Mouse (Mus musculus): ENCODE data around the gene Gm45716.
A peak's percentile ranks its signal among the peaks of the same experiment; 100 is the strongest.
"Not testable (repeated sequence)": the region's sequence is repeated elsewhere in the genome, so short reads cannot be mapped to it uniquely, and the experiment has no call there.

The Gm45716 gene

DNA sequence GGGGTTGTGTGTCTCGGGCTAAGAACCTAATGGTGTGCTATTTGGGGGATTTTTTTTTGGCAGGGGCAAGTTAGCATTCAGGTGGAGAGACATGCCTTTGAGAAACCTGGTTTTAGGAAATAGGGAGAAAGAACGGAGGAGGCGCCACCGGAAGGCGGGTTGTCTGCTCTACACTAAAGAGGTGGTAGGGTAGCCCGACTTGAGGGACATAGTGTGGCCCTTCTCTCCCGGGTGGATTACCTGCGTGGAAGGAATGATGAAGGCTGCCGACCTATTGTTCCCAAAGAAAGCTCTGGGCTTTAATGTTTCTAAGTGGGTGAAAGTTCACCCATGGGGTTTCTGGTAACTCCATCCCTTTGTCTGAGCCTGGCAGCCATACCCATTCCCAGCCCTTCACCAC, 62.7 kb downstream of the Gm45716 start:
- DNase-seq (ENCODE audit: low spot score), result no peak

DNA sequence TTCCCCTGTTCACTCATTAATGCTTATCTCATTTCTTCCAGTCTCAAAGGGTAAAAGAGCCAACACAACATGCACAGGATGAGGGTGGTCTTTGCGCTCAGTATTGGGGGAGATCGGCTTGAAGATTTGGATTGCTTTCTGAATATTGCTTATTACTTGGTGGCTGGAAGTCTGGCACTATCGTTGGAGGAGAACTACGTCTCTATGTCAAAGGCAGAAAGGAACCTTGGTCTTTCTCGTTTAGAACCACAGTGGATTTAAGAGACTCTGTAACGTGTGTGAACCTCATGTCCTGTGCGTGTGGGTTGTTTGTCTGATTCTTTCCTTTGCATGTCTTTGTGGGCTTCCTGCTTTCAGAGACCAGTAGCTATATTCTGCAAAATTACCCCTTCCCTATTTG, 63.2 kb downstream of the Gm45716 start:
- no peak for DNase-seq (ENCODE audit: low spot score)

DNA sequence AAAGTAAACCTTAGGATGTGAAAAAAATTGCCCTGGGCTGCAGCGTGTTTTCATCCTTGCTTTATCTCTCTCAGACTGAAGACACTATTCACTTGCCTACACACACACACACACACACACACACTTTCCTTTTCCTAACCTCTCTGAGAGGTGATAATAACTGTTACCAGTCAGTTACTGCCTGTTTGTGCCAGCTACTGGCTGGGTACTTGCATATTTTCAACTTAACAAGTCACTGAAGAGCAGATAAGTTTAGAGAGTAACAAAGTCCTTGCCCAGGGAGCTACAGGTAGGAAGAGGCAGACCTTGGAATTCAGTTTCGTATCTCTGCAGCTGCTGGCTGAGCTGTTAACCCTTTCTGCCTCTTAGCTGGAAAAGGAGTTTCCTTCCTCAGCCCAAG, 64.4 kb downstream of the Gm45716 start:
- DNase-seq (ENCODE audit: low spot score), result no peak

DNA sequence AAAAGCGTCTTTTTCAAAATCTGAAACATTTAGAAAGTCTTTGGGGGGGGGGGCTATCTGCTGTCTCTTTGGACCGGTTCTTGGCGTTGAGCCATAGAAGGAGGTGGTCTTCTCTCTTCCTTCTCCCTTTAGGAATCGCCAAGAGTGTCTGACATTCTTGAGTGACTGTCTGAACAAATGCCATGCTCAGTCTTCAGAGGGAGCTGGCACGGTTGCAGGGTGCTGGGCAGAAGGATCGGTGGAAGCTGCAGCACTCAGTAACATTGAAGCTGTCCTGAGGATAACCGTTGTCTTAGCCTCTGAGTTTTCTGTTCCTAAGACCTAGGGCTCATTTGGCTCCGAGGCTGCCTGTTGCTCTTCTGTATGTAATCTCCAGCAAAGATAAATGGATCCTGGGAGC, 64.9 kb downstream of the Gm45716 start:
- DNase-seq (ENCODE audit: low spot score), result no peak

DNA sequence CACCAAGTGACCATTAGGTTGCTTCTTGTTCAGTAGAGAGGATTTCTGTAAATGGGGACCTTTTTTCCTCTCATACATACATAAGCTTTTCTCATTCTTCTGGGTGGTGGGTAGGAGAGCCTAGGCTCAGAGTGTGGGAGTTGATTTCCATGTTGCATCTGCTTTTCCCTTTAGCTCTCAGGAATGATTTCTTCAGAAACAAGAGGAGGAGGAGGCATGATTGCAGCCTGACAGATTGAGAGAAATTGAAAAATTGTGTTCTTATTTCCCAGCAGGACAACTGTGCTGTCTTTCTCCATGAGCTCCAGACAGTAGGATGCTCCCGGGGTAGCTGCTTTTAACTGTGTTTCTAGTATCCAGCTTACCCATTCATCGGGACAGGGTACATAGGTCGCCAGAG, 67.1 kb downstream of the Gm45716 start:
- DNase-seq (ENCODE audit: low spot score), result no peak

DNA sequence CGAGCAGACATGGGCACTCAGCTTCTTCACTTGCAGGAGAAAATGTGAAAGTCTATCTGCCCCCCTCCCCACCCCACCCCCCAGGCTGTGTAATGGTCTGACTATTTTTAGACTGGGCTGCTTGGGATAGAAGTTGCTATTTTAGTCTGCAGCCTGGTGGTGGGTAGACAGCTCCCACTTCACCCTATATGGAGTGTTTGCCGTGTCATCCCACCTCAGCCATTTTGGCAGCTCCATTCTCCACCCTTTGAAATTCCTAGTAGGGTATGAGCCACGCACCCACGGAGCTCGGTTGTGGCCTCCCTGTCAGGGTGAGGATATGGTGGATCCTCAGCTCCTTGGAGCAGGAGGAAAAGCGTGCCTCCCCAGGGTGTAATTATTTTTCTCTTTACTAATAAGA, 68.2 kb downstream of the Gm45716 start:
- no peak for DNase-seq (ENCODE audit: low spot score)

DNA sequence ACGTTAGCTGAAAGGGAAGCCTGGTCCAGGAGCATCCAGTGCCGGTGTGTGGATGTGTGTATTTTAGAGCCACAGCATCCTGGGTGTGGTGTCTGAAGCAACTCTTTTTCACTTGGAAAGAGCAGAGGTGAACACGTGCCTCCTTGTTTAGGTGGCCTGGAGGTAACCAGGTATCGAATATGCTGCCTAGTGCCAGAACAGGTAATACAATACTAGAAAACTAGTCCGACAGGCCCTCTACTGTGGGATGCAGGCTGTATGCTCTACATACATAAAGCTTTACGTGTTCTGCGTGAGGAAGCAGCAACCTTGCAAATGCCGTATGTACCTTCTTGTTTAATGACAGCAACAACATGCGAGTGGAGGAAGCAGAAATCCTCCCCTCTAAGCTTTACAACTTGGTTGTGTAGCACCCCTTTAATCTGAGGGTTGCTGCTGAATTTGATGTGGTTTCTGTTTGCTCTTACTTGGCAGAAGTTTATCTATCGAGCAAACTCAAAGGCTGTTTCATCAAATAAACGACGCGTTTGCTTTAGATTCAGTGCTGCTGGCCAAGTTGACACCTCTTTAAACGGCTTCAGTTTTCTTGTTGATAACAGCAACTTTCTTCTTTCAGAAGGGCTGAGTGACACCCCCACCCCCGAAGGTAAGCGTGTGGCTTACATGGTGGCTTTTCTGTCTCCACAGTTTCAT, 69.5 kb downstream of the Gm45716 start:
- DNase-seq (ENCODE audit: low spot score), result no peak

DNA sequence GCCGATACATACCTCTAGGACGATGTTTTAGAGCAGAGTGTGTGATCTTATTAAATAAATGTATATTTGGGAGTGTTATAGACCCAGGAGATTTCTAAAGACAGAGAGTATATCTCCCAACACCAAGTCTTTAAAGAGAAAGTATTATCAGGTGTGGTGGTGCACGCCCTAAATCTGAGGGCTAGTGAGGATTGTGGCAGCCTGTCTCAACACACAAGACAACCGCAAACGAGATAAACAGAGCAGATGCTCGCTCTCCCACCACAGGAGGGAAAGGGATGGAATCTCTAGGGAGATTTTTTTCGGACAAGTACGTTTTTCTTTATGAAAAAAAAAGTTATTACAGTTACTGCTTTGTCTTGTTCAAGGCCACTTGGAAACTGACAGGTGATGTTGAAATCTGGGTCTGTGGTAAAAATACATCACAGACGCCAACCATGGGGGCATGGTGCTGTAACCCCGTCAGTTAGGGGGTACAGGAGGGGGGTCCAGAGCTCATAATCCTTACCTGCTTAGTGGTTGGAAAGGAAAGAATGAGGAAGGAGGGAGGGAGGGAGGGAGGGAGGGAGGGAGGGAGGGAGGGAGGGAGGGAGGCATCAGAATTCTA, 70.9 kb downstream of the Gm45716 start:
- no peak for DNase-seq (ENCODE audit: low spot score)

DNA sequence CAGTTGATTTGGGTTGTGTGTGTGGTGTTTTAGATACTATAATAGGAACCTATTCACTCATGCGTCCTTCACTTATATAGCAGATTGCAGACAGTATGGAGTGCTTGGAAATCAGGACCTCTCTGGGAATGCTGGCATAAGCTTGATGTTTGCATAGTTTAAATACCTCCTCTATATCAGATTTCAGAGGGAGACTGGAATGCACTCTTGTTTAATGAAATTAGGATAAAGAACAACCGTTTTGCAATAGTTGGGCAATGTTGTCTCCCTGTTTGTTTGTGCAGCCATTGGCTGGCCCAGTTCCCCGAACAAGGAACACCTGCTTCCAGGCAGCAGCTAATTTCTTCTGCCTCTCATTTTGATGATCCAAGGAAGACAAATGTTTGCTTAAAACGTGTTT, 71.6 kb downstream of the Gm45716 start:
- peak; percentile 84 for DNase-seq (ENCODE audit: low spot score)

DNA sequence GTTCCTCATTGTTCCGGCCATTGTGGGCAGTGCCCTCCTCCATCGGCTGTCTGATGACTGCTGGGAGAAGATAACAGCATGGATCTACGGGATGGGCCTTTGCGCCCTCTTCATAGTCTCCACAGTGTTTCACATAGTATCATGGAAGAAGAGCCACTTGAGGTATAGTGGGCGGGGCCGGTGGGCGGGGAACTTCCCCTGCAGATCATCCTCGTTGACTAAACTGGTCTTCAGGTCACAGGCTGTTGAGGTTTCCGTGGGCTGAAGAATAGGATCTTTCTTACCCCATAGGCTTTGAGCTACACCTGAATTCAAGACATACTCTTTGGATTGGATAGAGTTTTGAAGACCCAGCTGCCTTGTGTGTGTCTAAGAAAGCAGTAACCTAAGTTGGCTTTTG, 72.3 kb downstream of the Gm45716 start:
- no peak for DNase-seq (ENCODE audit: low spot score)

DNA sequence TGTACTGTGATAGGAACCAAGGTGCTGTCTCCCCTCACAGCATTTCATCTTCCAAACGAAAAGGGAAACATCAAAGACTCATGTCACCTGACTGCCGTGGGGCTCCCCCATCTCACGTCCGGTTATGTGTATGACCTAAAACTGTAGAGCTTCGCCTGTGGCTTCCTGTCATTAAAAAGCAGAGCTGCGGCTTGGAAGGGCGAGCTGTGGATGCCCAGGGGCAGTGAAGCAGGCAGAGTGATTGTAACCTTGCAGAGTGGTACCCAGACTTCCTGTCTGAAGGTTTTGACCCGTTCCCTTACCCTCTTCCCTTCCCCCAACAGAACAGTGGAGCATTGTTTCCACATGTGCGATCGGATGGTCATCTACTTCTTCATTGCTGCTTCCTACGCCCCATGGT, 76.7 kb downstream of the Gm45716 start:
- DNase-seq (ENCODE audit: low spot score), result no peak

DNA sequence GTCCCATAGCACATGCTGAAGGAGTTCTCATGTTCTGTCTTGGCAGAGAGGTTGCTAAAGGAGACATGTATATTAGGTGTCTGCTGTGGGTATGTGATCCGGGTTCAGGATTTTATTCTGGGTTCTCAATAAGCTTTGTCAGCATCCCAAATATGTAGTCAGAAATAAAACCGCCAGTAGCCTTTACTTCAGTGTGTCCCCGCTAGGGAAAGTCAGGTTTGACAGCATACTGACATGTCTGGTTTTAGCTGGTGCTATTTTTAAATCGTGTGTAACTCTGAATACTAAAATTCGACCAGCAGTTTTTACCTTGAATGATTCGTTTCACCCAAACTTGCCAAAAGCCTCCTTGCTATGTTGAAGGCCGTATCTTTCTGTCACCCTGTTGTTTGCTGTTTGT, 78.1 kb downstream of the Gm45716 start:
- DNase-seq (ENCODE audit: low spot score), result no peak

DNA sequence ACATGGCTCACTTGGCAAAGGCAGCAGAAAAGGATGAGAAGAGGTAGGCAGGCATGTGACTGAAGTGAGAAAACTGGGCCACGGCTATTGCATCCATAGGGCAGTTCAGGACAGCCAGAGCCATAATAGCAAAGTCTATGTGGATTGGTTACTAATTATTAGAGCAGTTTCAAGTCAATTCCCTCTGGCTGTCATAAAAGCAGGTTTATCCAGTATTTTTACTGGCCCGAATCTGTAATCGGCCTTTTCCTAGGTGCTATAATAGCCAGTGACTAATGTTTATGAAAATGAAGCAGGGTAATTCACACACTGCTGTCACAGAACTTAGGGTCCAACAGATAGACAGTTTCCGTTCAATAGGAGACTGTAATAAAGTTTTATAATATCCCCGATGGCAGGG, 81.5 kb downstream of the Gm45716 start:
- DNase-seq (ENCODE audit: low spot score), result no peak

DNA sequence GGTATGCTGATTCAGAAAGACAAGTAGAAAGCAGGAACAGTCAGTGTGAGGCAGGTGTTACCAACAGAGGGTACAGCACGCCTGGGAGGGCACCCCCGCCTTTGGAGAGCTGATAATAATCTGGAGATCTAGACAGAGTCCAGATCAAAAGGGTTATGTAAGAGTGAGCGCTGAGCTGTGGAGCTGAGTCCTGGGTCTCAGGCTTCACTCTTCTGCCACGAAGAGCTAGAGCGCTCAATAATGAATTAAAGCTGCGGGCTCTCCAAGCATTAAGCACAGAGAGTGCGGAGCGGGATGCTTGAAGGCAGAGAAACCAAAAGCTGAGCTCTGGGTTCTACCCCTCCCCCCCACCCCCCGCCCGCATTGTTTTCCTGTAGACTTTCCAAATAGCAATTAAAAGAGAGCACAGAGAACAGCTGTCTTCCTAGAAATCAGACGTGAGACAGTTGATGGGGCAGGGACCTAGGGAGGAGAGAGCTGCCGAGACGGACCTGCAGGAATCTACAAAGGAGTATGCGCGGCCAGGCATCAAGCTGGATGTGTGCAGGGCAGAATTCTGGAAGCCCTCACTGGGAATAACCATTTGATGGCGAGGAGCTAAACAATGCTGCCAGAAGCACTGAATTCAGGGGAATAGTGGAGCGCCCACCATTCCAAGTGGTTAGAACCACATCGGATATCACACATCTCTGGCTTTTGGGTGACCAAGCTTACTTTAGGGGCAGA, 82.1 kb downstream of the Gm45716 start:
- DNase-seq (ENCODE audit: low spot score), result no peak

DNA sequence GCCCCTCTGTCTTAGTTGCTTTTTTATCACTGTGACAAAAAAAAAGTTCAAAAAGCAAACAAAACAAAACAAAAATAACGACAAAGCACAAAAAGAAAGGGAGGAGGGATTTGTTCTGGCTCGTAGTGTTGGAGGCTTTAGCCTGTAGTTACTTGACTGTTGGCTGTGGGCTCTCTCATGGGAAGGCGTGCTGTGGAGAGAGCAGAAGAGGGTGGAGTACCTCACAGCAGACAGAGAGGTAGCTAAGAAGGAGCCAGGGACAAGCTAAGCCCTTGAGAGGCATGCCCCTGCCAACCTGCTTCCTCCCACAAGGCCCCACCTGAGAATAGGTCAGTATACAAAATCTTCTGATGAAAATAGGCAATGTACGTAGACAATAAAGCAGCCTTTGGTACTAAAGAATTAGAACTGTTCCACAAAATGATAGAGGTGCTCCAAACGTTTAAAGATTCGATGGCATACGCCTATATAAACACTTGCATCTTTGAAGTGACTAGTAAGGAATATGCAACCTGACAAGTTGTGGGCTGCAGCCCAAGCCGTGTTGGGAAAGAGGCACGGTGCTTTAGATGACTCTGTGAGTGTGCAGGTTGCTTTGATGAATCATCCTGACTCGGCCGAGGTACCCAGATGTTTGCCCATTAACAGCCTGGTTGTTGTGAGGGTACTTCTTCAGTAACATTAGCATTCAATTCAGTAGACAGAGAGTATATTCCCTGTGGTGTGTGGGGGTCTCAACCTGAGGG, 82.8 kb downstream of the Gm45716 start:
- DNase-seq (ENCODE audit: low spot score), result no peak

DNA sequence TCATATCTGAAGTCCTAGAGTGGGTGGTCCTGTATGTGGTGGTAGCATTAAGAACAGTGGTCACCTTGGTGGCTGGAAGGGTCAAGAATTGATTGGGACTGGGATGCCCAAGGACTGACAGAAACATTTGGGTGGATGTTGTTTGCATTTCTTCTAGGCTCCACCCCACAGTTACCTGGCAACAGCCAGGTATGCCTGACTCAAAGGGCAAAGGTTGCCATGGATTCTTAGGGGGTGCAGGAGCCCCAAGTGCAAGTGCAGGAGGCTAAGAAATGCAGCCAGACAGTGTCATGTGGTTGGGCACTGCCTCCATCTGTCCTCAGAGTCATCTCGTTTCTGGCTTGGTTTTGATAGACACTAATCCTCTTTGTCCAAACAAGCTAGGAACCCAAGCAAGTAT, 86.7 kb downstream of the Gm45716 start:
- DNase-seq (ENCODE audit: low spot score), result no peak

DNA sequence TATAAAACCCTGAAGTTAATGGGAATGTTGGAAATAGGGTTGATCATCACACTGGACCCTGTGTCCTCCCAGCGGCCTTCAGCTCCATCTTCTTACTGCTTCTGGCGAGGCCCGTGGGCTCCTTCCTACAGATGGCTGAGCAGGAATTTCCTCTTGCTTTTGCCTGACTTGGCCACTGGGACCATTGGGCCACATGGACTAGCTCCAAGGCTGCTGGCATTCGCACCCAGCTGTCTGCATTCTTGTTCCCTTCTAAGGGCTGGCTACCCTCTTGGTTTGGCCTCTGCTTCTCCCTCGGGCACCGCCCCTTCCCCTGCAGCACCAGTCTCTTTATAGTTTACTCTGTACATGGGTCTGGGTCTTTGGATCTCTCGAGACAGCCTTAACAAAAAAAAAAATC, 88.2 kb downstream of the Gm45716 start:
- DNase-seq (ENCODE audit: low spot score), result no peak

DNA sequence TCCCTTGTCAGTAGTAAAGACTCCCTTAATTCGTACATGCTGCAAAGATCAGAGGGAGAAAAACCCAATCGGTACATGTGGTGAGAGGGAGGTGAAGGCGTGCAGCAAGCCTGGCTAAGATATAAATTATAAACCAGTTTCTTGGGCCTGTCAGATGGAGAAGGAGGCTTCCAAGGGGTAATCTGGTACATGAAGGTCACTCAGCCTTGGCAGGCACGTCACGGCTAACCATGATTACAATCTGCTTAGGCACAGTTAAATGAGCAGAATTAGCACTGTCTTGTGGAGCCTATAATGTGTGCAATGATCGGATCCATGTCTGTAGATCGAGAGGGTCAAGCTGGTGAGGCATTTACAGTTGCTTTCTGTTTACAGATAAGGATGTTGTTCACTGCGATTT, 88.7 kb downstream of the Gm45716 start:
- no peak for DNase-seq (ENCODE audit: low spot score)

DNA sequence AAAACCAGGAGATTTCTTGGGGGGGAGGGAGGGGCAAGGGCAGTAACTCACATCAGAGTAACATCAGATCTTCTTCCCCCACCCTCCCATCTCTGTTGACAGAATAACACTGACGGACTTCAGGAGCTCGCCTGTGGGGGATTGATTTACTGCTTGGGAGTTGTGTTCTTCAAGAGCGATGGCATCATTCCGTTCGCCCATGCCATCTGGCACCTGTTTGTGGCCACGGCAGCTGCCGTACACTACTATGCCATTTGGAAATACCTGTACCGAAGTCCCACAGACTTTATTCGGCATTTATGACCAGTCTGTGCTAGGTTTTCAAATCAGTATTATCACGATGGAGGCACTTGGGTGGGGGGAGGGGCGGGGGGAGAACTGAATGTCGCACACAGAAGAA, 89.1 kb downstream of the Gm45716 start:
- DNase-seq (ENCODE audit: low spot score), result no peak

DNA sequence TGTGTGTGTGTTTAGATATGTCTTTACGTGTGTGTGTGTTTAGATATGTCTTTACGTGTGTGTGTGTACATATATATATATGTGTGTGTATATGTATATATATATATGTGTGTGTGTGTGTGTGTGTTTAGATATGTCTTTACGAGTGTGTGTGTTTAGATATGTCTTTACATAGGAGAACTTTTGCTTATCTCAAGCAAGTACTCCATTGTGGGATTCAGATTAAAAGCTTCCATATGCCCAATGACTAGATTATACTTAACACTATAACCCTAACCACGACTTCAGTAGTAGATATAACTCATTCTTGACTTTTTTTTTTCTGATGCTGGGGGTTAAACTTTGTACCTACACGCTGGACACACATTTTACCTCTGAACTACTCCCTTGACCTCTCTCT, 92.6 kb downstream of the Gm45716 start:
- DNase-seq (ENCODE audit: low spot score), result no peak

DNA sequence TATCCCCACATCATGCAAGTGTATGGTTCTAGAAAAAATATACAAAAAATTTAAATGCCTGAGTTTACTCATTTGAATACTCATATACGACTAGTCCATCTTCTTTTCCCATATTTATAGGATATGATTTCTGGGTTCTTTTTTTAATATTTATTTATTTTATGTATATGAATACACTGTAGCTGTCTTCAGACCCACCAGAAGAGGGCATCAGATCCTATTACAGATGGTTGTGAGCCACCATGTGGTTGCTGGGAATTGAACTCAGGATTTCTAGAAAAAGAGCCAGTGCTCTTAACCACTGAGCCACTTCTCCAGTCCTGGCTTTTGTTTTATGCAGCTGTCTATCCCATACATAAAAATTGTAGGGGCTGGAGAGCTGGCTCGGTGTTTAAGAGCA, 94.5 kb downstream of the Gm45716 start:
- DNase-seq (ENCODE audit: low spot score), result not testable (repeated sequence)

DNA sequence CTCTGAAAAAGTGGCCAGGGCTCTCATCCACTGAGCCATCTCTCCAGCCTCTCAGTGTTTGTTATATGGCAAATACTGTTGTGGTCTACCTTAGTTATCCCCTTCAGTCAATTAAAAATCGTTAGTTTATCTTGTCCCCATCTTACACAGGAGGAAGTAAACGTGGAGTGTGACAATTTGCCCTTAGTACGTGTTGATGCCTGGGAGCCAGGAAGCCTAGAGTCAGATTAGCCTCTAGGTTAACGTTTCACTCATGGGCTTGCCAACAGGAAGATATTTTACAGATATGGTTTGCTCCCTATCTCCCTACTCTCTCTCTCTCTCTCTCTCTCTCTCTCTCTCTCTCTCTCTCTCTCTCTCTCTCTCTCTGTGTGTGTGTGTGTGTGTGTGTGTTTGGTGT, 95.7 kb downstream of the Gm45716 start:
- no peak for DNase-seq (ENCODE audit: low spot score)

DNA sequence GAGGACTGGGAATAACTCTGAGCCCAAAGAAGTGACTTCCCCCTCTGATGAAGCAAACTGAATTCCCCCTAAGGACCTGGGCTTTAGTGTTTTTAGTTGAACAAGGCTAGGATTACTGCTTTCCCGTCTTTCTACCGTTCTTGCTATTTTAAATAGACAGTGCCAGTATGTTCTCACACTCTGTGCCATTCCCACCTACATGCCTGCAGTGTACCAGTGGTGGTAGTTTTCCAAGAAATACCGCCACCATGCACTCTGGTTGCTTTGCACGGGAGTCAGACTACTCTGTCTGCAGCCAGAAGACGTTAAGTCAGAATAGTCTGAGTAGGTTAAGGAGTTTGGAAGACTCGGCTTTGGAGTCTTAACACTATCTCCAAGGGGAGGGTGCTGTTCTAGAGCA, 96.1 kb downstream of the Gm45716 start:
- DNase-seq (ENCODE audit: low spot score), result no peak

Data from lung, postnatal 25 days (tissue).